Mouse (Mus musculus): Measurements from ENCODE around the gene Banf2. TPM values are rescaled to one million over a fixed set of nuclear protein-coding genes. Genes with fewer than 3 reads are reported as not detected.

The Banf2 gene
- total and polyA plus RNA-seq, 3 experiments: not detected

DNA sequence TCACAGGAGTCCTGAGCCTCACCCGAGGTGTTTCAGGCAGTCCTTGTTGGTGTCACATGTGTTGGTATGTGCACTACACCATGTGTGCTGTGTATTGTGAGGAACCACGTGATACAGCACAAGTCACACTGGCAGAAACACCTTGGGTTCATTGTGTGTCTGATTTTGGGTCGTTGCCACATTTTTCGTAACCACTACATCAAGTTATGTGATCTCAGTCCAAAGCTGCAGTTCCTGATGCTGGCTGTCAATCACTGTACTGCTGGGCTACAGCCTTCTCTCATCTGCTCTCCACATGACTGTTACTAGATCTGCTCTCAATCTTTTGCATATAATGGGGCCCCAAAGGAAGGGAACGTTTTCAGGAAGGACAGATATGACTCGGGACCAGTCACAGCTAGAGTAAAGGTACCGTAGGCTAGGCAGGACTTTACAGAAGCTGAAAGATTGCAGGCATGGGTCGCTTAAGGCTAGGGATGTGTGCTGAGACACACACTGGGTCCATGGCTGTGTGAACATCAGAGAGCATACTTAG is 17.4 kb downstream of the Banf2 start:
- Histone ChIP-seq H3K79me2 (ENCODE audit: control insufficient read depth, insufficient read depth, low read length, poor library complexity) (no peaks in the 10 kb centered on the region), H3K36me3 (ENCODE audit: control insufficient read depth in 1 of 2, insufficient read depth in 2 of 2, low read length in 2 of 2) (no peaks in the 10 kb centered on the region), H3K9me3 (replicated peaks; ENCODE audit: insufficient read depth, low read length) (no peaks in the 10 kb centered on the region), H3K27ac (ENCODE audit: control insufficient read depth, low read depth, low read length) (no peak overlapping the region), H3K9ac (ENCODE audit: control insufficient read depth, low read depth, low read length, poor library complexity, severe bottlenecking) (no peak overlapping the region), H3K27me3 (ENCODE audit: control insufficient read depth in 1 of 2, insufficient read depth in 2 of 2, low read length in 2 of 2) (no peaks in the 10 kb centered on the region), H3K4me3 (ENCODE audit: control insufficient read depth in 1 of 2, insufficient read depth in 1 of 2, low read depth in 2 of 2, low read length in 2 of 2) (no peak overlapping the region), H3K4me1 (ENCODE audit: control insufficient read depth in 1 of 2, insufficient read depth in 2 of 2, low read length in 2 of 2) (no peaks in the 10 kb centered on the region)
- no peak for TF ChIP-seq ZMIZ1 (IDR thresholded peaks at IDR 0.05; ENCODE audit: low read depth, low read length)
- no peak for TF ChIP-seq TCF12 (IDR thresholded peaks at IDR 0.05; ENCODE audit: low read depth, low read length)
- TF ChIP-seq MYB (IDR thresholded peaks at IDR 0.05; ENCODE audit: low read depth, low read length): no peak
- no peak for TF ChIP-seq MEF2A (IDR thresholded peaks at IDR 0.05; ENCODE audit: extremely low read depth, insufficient replicate concordance, low read depth, low read length, poor library complexity, severe bottlenecking)
- no peak for TF ChIP-seq JUND (IDR thresholded peaks at IDR 0.05; ENCODE audit: low read depth, low read length)
- TF ChIP-seq MAX (IDR thresholded peaks at IDR 0.05; ENCODE audit: low read length): no peak
- TF ChIP-seq SMC3 (IDR thresholded peaks at IDR 0.05; ENCODE audit: low read depth, low read length): no peak
- TF ChIP-seq POLR2AphosphoS2 (IDR thresholded peaks at IDR 0.05; ENCODE audit: low read length): no peak
- no peak for TF ChIP-seq E2F4 (IDR thresholded peaks at IDR 0.05; ENCODE audit: borderline replicate concordance, low read depth, low read length)
- no peak for TF ChIP-seq USF2 (IDR thresholded peaks at IDR 0.05; ENCODE audit: borderline replicate concordance in 1 of 2, insufficient read depth in 1 of 2, low read depth in 1 of 2, low read length in 2 of 2)
- TF ChIP-seq HCFC1 (IDR thresholded peaks at IDR 0.05; ENCODE audit: low read depth, low read length): no peak
- no peak for TF ChIP-seq USF1 (IDR thresholded peaks at IDR 0.05; ENCODE audit: low read depth, low read length)
- no peak for TF ChIP-seq TBP (IDR thresholded peaks at IDR 0.05; ENCODE audit: low read depth, low read length)
- TF ChIP-seq NELFE (IDR thresholded peaks at IDR 0.05; ENCODE audit: low read depth, low read length): no peak
- TF ChIP-seq RAD21 (IDR thresholded peaks at IDR 0.05; ENCODE audit: low read depth, low read length): no peak
- TF ChIP-seq BHLHE40 (IDR thresholded peaks at IDR 0.05; ENCODE audit: borderline replicate concordance, low read depth, low read length): no peak
- no peak for TF ChIP-seq SIN3A (IDR thresholded peaks at IDR 0.05; ENCODE audit: low read length)
- no peak for TF ChIP-seq CTCF (IDR thresholded peaks at IDR 0.05 in 2 of 3, conservative IDR thresholded peaks at IDR 0.05 in 1 of 3; ENCODE audit: control insufficient read depth in 1 of 3, insufficient read depth in 1 of 3, low read depth in 2 of 3, low read length in 3 of 3, poor library complexity in 1 of 3, severe bottlenecking in 1 of 3)
- no peak for TF ChIP-seq ZKSCAN1 (IDR thresholded peaks at IDR 0.05; ENCODE audit: low read depth, low read length)
- no peak for DNase-seq (ENCODE audit: low read depth, low spot score)

DNA sequence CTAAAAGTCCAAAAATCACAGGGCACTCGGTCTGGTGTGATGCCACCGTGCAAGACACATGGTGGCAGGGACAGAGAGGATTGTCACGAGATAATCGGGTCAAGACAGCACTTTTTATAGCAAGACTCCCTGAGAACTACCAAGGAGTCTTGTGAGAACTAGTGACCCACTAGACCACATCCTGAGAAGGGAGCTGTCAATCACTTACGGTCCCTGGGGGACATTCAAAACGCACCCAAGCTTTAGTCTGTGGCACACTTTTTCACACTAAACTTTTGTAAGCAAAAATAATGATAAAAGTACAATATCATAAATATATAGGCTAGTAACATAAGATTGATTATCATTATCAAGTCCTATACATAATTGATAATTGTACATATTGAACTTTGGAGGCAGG is 18.0 kb downstream of the Banf2 start:
- Histone ChIP-seq H3K4me3 (ENCODE audit: control insufficient read depth in 1 of 2, insufficient read depth in 1 of 2, low read depth in 2 of 2, low read length in 2 of 2) (no peak overlapping the region), H3K9ac (ENCODE audit: control insufficient read depth, low read depth, low read length, poor library complexity, severe bottlenecking) (no peak overlapping the region), H3K4me1 (ENCODE audit: control insufficient read depth in 1 of 2, insufficient read depth in 2 of 2, low read length in 2 of 2) (no peaks in the 10 kb centered on the region), H3K36me3 (ENCODE audit: control insufficient read depth in 1 of 2, insufficient read depth in 2 of 2, low read length in 2 of 2) (no peaks in the 10 kb centered on the region), H3K27me3 (ENCODE audit: control insufficient read depth in 1 of 2, insufficient read depth in 2 of 2, low read length in 2 of 2) (no peaks in the 10 kb centered on the region), H3K27ac (ENCODE audit: control insufficient read depth, low read depth, low read length) (no peak overlapping the region), H3K79me2 (ENCODE audit: control insufficient read depth, insufficient read depth, low read length, poor library complexity) (no peaks in the 10 kb centered on the region), H3K9me3 (replicated peaks; ENCODE audit: insufficient read depth, low read length) (no peaks in the 10 kb centered on the region)
- no peak for DNase-seq (ENCODE audit: low read depth, low spot score)
- TF ChIP-seq RCOR1 (IDR thresholded peaks at IDR 0.05; ENCODE audit: low read depth, low read length) (no peak), NELFE (IDR thresholded peaks at IDR 0.05; ENCODE audit: low read depth, low read length) (no peak), SMC3 (IDR thresholded peaks at IDR 0.05; ENCODE audit: low read depth, low read length) (no peak), UBTF (IDR thresholded peaks at IDR 0.05; ENCODE audit: borderline replicate concordance, insufficient read depth, low read depth, low read length) (no peak), MAFK (IDR thresholded peaks at IDR 0.05; ENCODE audit: borderline replicate concordance, low read depth, low read length) (no peak), GABPA (IDR thresholded peaks at IDR 0.05; ENCODE audit: low read depth, low read length) (no peak), SIN3A (IDR thresholded peaks at IDR 0.05; ENCODE audit: low read length) (no peak), HCFC1 (IDR thresholded peaks at IDR 0.05; ENCODE audit: low read depth, low read length) (no peak)
